Mouse (Mus musculus) liver, adult (tissue): ENCODE results near the gene Rtl6.

Experiments used
- GATA4 ChIP-seq: IDR thresholded peaks from 2 replicates; pipeline ENCODE4 v1.6.1; 2014; ENCODE audit warnings: mild to moderate bottlenecking, low read length; ENCODE audit not compliant: insufficient replicate concordance

The Rtl6 gene

DNA sequence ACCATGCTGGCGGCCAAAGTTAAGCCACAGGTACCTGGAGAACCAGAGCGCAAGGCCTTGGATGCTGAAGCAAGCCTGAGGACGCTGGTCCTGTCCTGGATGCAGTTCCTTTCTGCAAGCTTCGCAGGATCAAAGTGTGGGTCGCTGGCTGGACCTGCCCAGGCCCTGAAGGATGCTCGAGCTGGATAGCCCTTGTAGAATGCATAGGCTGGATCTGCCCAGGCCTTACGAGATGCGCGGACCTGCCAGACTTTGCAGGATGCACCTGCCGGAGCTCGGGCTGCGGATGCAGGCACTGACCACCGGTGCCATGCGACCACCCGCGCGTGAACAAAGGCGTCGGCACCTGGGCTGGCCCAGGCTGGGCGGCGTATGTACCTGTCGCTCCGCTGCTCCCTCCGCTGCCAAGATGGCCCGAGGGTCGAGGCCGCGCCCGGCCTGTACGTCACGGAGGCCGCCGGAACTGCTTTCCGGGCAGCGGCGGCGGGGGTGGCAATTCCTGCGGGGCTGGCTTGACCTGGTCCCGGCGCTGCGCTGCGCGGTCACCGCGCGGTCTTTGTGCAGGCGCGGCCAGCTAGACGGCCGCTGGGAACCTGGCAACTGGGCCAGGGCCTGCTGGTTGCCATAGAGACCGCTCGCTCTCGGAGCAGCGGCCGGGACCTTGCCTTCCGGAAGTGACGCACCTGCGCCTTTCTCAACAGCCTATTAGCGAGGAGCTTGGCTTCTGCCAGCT lies at the start of gene Rtl6:
Rtl6 (minus strand) TSS at position 635 of the 733 bp plus-strand sequence.
- TF ChIP-seq GATA4 = no peak

DNA sequence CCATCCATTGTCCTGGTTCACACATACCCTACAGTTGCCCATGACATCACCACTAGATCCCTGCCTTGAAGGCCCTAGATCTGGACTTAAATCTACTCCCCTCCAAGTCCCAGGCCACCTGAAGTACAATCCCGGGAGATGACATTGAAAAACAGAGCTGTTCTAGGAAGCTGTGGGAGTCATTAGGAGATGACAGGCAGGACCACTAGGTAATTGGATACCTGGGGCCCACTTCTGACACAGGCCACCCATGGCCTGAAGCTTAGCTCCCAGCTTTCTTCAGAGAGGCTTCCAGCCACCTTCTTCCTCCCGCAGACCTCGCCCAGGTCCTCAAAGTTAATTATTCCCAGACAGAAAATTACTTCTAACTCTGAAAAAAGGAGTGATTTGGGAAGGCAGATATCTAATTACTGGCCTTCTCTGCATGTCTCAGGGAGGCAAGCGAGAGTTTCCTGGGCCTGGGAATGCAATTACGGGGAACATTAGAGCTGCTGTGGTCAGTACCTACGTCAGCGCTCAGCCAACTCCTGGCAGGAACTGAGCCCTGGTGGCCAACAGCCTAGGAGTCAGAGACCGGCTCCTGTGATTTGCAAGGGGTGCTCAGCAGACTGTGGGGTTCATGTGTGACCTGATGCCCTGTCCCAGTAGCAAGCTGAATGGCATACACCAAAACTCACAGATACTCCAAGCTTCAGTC lies 45.8 kb upstream of the Rtl6 start:
- no peak for TF ChIP-seq GATA4

DNA sequence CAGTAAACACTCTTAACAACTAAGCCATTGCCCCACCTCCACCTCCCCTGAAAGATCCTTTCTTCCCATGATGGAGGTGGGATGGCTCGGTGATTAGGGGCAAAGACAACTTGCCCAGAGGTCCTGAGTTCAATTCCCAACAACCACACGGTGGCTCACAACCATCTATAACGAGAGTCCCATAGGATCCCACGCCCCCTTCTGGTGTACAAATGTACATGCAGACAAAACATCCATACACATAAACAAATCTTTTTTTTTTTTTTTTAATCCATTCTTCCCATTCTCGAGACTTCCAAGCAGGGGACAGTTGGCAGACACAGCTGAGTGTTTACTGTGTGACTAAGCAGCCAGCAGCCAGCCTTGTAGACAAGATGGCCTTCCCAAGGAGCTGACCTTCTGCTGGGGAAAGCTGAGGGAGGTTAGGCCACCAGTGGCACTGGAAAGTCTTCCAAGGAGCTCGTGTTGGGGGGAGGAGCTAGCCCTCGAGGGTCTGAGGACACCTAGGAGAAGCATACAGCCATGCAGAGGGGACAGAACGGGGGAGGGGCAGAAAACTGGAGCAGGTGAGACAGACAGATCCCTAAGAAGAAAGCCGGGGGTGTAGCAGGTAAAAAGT lies 43.5 kb upstream of the Rtl6 start:
- no peak for TF ChIP-seq GATA4

DNA sequence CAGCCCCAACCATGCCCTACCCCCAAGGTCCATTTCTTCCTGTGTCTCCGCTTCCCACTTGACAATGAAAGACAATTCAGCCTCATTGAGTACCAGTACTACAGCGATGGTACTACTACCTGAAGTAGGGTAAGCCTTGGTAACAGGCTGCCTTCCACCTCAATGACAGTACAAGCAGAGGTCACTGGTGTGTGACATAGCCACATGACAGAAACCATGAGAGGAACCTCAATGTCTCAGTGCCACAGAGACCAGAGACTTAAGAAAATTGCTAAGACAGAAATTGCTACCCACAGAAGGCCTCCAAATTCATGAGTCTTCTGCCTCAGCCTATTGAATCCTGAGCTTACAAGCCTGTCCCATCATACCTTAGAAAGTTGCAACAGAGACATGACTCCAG lies 41.3 kb upstream of the Rtl6 start:
- no peak for TF ChIP-seq GATA4

DNA sequence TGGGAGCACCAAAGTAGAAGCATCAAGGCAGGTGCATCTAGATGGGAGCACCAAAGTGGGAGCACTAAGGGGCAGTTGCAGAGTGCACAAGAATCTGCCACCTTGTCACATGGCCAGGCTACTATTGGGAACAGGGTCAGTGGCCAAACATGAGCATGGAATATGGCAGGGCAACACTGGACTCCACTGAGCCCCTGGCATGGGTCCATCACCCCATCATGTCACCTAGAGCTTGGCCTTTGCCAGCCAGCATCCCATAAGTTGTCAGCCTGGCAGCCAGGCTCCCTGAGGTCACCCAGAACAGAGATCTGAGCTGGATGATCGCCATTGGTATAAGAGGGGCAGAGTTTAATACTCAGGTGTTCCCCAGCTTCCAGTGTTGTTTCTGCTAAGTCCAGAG lies 40.2 kb upstream of the Rtl6 start:
- TF ChIP-seq GATA4 = no peak

DNA sequence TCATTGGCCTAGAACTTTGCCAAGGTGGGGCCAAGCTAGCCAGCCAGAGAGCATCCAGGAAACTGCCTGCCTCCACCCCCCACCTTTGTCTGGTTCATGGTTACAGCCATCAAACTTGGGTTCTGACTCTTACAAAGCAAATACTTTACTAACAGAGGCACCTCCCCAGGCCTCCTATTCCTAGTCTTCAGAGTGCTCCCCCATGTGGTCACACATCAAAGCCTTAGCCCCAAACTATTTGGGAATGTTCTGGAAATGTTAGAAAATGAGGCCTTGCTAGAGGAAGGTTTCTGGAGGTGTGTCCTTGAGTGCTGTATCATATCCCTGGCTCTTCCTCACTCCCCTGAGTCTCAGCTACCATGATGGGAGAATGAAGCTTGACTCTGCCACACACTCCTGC lies 39.4 kb upstream of the Rtl6 start:
- TF ChIP-seq GATA4 = no peak

DNA sequence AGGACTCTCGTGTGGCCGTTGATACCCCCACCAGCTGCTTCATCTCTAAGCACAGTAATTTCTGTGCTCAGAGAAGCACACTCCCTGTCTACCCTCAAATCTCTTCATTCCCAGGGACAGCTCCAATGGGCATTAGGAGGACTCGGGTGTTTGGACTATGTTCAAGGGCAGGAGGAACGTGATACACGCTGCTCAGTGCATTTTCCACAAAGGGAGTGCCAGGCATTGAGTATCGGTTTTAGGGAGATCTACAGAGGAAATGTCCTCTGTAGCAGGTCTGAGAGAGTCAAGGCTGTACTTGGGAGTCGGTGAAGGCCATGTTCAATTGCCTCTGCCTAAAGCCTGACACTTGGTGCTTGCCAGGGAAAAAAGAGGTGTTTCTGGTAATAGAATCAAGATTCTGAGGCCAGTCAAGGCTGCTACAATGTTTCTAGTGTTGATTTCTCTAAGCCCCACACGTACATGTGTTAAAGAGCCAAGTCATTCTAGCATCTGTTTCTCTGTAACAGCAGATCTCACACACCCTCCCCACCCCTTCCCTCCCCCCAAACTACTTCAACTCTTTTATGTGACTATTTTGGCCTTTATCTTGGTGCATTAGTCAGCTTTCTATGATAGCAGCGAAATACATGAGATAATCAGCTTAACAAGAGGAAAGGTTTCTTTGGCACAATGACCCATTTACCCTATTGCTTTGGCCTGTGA lies 37.8 kb upstream of the Rtl6 start:
- no peak for TF ChIP-seq GATA4

DNA sequence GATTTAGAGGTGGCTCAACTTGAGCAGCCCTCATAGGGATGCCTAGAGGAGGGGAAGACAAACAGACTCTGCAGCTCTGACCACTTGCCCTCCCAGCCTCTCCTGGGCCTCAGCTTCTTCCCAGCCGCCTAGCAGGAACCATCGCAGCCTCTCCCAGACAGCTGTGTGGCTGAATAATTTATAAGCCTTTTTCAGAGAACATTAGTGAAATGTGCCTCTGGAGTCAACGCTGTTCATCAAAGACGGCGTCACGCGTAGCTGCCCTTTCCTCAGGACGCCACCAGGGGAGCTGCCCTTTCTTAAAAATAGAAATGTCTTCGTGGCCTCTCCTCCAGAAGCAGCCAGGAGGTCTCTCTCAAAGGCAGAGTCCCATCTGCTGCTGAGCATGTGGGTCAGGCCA lies 35.9 kb upstream of the Rtl6 start:
- no peak for TF ChIP-seq GATA4

DNA sequence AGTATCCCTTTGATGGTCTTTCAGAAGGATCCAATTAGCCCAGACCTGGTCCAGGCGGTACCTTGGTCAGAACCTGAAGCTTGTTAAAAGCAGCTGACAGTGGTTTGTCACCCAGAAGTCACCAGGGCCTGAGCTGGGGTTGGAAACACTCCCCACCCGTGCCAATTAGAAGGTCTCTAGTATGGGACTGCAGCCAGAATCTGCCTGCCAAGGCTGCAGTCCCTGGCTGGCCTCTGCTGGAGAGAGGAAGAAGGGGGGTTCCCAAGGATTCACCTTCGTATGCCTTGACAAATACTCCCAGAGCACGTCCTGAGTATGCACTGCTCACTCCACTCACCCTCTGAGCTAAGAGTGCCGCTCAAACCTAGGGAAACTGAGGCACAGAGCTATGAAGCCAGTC lies 34.6 kb upstream of the Rtl6 start:
- no peak for TF ChIP-seq GATA4

DNA sequence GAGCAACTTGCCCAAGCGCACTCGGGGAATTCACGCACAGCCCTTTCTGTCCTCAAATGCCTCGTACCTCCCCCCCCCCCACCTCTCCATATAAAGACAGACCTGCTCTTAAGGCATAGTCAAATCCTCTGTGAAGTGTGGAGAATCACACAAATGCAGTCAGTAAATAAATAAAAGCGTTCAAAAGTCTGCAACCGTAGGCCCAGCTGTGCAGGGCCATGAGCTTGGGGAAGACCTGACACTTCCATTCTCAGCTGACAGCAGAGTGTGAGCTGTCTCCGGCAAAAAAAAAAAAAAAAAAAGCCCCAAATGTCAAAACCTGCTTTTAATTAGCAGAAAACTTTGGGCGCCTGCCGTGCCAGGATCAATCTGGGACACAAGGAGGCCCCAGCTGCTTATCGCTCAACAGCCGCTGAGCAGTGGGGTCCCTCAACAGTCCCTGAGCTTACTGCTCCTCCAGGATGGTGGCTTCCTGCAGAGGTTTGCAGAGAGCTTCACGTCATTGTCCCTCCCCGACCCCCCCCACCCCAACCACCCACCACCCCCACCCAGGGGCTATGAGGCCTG lies 34.0 kb upstream of the Rtl6 start:
- no peak for TF ChIP-seq GATA4

DNA sequence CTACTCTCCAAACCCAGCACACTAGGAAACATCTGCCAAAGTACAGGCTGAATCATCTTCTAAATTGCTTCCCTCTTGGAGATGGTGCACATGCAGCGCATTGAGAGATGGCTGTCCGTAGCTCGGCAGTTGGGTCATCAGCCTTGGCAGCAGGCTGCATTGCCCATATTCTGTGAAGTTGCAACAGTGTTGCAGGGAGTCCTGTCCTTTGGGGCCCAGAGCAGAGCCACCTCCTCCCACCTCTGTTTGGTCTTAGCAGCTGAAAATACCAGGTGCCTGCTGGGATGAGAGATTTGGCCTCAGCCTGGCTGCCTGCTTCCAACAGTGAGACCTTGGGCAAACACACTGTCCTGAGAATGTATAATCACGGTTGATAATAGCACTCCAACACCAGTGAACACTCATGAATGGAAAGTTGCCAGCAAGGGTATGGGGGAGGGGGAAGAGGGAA lies 30.8 kb upstream of the Rtl6 start:
- TF ChIP-seq GATA4 = no peak

DNA sequence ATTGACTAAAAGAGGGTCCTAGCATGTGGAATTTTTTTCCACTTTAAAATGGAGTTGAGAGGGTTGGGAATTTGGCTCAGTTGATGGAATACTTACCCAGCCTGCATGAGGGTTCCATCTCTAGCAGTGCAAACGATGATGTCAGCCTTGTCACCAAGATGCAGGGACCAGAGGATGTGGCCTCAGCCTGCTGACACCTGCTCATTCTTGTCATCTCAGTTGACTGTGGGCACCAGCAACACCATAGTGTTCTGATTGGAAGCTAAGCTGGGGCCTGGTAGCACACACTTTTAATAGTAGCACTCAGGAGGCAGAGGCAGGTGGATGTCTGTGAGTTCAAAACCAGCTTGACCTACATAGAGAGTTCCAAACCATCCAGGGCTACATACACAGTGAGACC lies 21.0 kb upstream of the Rtl6 start:
- TF ChIP-seq GATA4 = no peak

DNA sequence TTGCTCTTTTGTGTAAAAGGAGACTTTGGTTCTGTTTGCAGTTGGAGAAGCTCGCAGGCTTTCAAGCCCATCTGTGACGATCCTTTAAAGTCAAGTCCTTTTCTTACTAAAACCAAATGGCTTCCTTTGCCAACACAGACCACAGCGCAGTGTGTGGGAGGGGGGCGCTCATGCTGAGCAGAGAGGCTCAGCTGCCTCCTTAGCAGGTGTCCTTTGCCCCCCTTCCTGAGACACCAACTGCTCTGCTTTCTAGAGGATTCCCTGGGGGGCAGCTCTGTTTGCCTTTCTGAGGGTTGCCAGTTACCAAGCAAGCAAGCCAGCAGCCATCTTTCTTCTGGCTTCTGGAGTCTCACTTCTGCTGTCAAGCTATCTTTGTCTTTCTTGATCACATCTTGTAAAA lies 19.4 kb upstream of the Rtl6 start:
- TF ChIP-seq GATA4 = no peak

DNA sequence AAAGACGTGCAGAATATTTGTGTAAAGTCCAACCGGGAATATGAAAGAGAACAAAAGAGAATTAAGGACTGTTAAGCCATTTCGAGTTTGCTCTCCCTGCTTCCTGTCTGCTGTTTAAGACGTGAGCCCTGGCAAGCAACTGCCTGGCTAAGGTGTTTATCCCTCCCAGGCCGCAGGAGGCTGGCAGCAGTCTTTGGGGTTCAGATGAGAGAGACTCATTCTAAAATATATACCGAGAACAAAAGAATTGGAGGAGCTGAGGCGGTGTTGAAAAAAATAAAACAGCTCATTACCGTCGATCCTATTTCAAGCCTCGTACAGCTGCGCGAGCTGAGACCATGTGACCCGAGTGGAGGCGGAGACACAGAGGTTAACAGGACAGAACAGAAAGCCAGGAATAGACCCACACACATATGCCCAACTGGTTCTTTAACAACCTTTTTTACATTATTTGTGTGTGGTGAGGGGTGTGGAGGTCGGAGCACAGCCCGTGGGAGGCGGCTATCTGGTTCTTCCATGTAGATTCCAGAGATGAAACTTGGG lies 9.0 kb upstream of the Rtl6 start:
- TF ChIP-seq GATA4 = no peak

DNA sequence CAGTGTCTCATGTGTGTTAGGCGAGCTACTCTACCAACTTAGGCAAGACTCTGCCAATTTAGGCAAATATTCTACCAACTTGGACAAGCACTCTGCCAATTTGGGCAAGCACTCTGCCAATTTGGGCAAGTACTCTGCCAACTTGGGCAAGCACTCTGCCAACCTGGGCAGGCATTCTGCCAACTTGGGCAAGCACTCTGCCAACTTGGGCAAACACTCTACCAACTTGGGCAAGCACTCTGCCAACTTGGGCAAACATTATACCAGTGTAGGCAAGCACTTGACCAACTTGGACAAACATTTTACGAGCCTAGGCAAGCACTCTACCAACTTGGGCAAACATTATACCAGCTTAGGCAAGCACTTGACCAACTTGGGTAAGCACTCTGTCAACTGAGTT lies 3.9 kb upstream of the Rtl6 start:
- TF ChIP-seq GATA4 = no peak
